Mouse (Mus musculus): Measurements from ENCODE around the gene 4930539E08Rik. TPM values are rescaled to one million over a fixed set of nuclear protein-coding genes. Genes with fewer than 3 reads are reported as not detected.

4930539E08Rik gene
- polyA plus RNA-seq, 1 experiment, result not detected

DNA sequence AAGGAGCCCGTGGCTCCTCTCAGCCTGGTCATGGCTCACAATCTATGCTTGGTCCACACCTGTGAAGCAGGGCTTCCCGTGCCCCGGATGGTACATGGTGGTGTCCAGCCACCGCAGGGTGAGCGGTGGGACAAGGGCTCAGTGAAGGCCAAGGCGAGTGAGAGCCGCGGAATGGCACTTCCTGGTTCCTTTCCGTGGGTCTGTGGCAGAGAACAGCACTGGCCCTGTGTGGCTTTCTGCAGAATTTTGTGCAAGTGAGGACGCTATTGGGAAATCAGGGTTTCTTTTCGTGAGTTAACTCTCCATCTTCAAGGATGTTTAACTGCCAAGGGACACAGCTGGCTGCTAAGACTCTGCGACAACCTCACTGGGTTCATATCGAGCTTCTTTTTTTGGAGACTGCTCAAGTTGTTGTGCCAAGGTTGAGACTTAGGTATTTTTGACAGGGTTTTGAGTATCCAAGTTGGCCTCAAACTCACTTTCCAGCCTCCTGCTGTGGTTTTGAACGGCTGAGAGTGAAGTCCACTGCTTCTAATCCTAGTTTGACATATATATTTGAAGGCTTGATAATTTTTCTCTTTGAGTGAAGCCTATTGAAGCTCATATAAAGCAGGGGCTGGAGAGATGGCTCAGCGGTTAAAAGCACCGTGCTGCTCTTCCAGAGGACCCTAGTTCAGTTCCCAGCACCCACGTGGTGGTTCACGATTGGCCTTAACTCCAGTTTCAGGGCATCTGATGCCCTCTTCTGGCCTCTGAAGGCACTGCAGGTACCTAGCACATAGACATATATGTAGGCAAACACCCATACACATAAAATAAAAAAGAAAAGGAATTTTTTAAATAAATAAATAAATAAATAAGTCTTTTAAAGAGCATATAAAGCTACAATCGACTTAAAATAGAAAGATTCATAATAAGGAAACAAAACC is 32.2 kb upstream of the 4930539E08Rik start:
- no peak overlapping the region for H3K4me3 ChIP-seq (replicated peaks)
- H3K4me1 ChIP-seq (ENCODE audit: control insufficient read depth), result peaks cover 26% of the 10 kb centered on the region
- peaks cover 12% of the 10 kb centered on the region for H3K27me3 ChIP-seq (ENCODE audit: control insufficient read depth)
- TF ChIP-seq GATA1 (IDR thresholded peaks at IDR 0.05; ENCODE audit: low read length) (no peak), TAL1 (IDR thresholded peaks at IDR 0.05; ENCODE audit: low read length) (no peak)
- H3K9me3 ChIP-seq (ENCODE audit: control insufficient read depth, low read length), result peaks cover 13% of the 10 kb centered on the region
- H3K36me3 ChIP-seq (ENCODE audit: control insufficient read depth), result no peaks in the 10 kb centered on the region

DNA sequence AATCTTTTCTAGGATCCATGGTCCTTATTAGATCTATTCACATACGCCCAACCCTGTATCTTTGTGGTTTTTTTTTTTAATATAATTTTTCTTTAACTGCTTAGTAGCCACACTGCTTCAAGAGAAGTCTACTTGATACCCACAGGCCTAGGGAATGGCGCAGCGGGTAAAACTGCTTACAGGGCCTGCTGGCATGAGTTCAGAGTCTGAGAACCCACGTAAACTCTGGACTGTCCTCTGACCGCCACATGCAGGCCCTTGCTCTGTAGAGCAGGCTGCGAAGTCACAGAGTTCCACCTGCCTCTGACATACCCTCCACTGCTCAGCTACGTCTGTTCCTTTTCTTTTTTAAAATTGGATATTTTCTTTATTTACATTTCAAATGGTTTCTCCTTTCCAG is 29.4 kb upstream of the 4930539E08Rik start:
- TF ChIP-seq TAL1 (IDR thresholded peaks at IDR 0.05; ENCODE audit: low read length), result no peak
- no peak for TF ChIP-seq GATA1 (IDR thresholded peaks at IDR 0.05; ENCODE audit: low read length)
- H3K36me3 ChIP-seq (ENCODE audit: control insufficient read depth), result no peaks in the 10 kb centered on the region

GRCm38 (mm10) chr17:28943740-28944139 is 28.6 kb upstream of the 4930539E08Rik start, which contains the start of gene Pxt1:
TSS of gene Pxt1 (minus strand) at chr17:28943840.
- Histone ChIP-seq H3K9me3 (ENCODE audit: control insufficient read depth, low read length) (peaks cover 28% of the 10 kb centered on the region), H3K27me3 (ENCODE audit: control insufficient read depth) (peaks cover 12% of the 10 kb centered on the region), H3K4me1 (ENCODE audit: control insufficient read depth) (peaks cover 27% of the 10 kb centered on the region), H3K4me3 (replicated peaks) (no peak within 1 kb of the TSS), H3K36me3 (ENCODE audit: control insufficient read depth) (no peaks in the 10 kb centered on the region)
- TF ChIP-seq TAL1 (IDR thresholded peaks at IDR 0.05; ENCODE audit: low read length) (no peak), GATA1 (IDR thresholded peaks at IDR 0.05; ENCODE audit: low read length) (no peak)

More for the DNA sequence above, 29.4 kb upstream of the 4930539E08Rik start:
- Histone ChIP-seq H3K27me3 (ENCODE audit: control insufficient read depth) (peaks cover 12% of the 10 kb centered on the region), H3K9me3 (ENCODE audit: control insufficient read depth, low read length) (peaks cover 28% of the 10 kb centered on the region), H3K4me1 (ENCODE audit: control insufficient read depth) (peaks cover 27% of the 10 kb centered on the region), H3K4me3 (replicated peaks) (no peak overlapping the region)

GRCm38 (mm10) chr17:28942101-28942500 is 27.0 kb upstream of the 4930539E08Rik start:
- H3K36me3 ChIP-seq (ENCODE audit: control insufficient read depth), result no peaks in the 10 kb centered on the region
- TF ChIP-seq TAL1 (IDR thresholded peaks at IDR 0.05; ENCODE audit: low read length) (no peak), GATA1 (IDR thresholded peaks at IDR 0.05; ENCODE audit: low read length) (no peak)
- peaks cover 27% of the 10 kb centered on the region for H3K4me1 ChIP-seq (ENCODE audit: control insufficient read depth)
- H3K9me3 ChIP-seq (ENCODE audit: control insufficient read depth, low read length), result peaks cover 24% of the 10 kb centered on the region
- peaks cover 7% of the 10 kb centered on the region for H3K27me3 ChIP-seq (ENCODE audit: control insufficient read depth)
- peak overlapping the region; percentile 42 for H3K4me3 ChIP-seq (replicated peaks)

GRCm38 (mm10) chr17:28940776-28941555 is 25.8 kb upstream of the 4930539E08Rik start:
- H3K4me1 ChIP-seq (ENCODE audit: control insufficient read depth), result peaks cover 37% of the 10 kb centered on the region
- no peaks in the 10 kb centered on the region for H3K36me3 ChIP-seq (ENCODE audit: control insufficient read depth)
- no peaks in the 10 kb centered on the region for H3K27me3 ChIP-seq (ENCODE audit: control insufficient read depth)
- no peak overlapping the region for H3K4me3 ChIP-seq (replicated peaks)
- peaks cover 22% of the 10 kb centered on the region for H3K9me3 ChIP-seq (ENCODE audit: control insufficient read depth, low read length)
- TF ChIP-seq GATA1 (IDR thresholded peaks at IDR 0.05; ENCODE audit: low read length) (no peak), TAL1 (IDR thresholded peaks at IDR 0.05; ENCODE audit: low read length) (no peak)

DNA sequence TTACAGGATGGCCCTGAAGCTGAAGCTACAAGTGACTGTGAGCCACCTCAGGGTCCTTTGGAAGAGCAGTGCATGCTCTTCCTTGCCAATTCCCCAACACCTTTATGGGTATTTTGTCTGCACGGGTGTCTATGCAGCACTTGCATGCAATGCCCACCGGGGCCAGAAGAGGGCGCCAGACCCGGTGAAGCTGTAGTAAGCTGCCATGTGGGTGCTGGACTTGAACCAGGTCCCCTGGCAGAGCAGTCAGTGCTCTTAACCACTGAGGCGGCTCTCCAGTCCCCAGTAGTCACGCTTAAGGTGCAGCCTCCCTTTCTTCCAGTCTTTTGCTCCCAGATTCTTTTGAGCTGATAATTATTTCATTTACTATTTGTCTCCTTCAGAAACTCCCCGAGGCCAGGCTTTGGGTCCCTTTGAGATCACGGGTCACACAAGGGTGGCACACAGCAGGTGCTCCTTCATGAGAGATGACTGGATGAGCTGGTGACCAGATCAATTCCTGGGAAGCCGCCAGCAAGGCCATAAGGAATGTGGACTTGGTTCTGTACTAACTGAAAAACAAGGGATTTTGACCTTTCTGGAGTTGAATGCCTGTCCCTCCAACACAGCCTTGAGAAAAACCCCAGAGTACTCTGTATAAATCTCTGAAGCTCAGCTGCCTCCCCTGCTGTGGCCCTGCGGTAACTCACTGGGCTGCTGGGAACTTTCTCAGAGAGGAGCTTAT is 21.7 kb upstream of the 4930539E08Rik start:
- Histone ChIP-seq H3K27me3 (ENCODE audit: control insufficient read depth) (no peaks in the 10 kb centered on the region), H3K9me3 (ENCODE audit: control insufficient read depth, low read length) (peaks cover 21% of the 10 kb centered on the region), H3K36me3 (ENCODE audit: control insufficient read depth) (peaks cover 4% of the 10 kb centered on the region), H3K4me1 (ENCODE audit: control insufficient read depth) (peaks cover 46% of the 10 kb centered on the region), H3K4me3 (replicated peaks) (no peak overlapping the region)
- TF ChIP-seq TAL1 (IDR thresholded peaks at IDR 0.05; ENCODE audit: low read length) (no peak), GATA1 (IDR thresholded peaks at IDR 0.05; ENCODE audit: low read length) (no peak)

DNA sequence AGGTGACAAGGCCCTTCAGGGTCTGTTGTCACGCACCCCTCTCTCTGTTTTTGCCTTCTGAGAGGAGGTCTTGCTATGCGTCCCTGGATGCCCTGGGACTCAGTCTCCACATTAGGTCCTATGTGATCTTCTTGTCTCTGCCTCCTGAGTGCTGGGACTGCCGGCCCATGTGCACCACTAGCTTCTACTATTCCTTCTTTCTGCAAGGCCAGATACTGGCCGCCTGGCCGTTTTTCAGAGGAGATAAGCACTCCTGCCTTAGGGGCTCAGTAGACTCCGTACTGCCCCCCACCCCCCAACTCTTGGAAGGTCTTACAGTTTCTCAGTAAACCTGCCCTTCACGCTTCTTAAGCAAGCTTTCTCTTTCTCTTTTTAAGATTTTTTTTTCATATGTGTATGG is 21.0 kb upstream of the 4930539E08Rik start:
- Histone ChIP-seq H3K36me3 (ENCODE audit: control insufficient read depth) (peaks cover 8% of the 10 kb centered on the region), H3K4me1 (ENCODE audit: control insufficient read depth) (peaks cover 47% of the 10 kb centered on the region), H3K27me3 (ENCODE audit: control insufficient read depth) (no peaks in the 10 kb centered on the region), H3K4me3 (replicated peaks) (no peak overlapping the region), H3K9me3 (ENCODE audit: control insufficient read depth, low read length) (peaks cover 18% of the 10 kb centered on the region)
- no peak for TF ChIP-seq TAL1 (IDR thresholded peaks at IDR 0.05; ENCODE audit: low read length)
- no peak for TF ChIP-seq GATA1 (IDR thresholded peaks at IDR 0.05; ENCODE audit: low read length)

GRCm38 (mm10) chr17:28934120-28934916 is 19.2 kb upstream of the 4930539E08Rik start:
- no peaks in the 10 kb centered on the region for H3K27me3 ChIP-seq (ENCODE audit: control insufficient read depth)
- TF ChIP-seq GATA1 (IDR thresholded peaks at IDR 0.05; ENCODE audit: low read length), result no peak
- no peak for TF ChIP-seq TAL1 (IDR thresholded peaks at IDR 0.05; ENCODE audit: low read length)
- peaks cover 8% of the 10 kb centered on the region for H3K36me3 ChIP-seq (ENCODE audit: control insufficient read depth)
- no peak overlapping the region for H3K4me3 ChIP-seq (replicated peaks)
- H3K4me1 ChIP-seq (ENCODE audit: control insufficient read depth), result peaks cover 60% of the 10 kb centered on the region
- H3K9me3 ChIP-seq (ENCODE audit: control insufficient read depth, low read length), result peaks cover 14% of the 10 kb centered on the region
